Mouse (Mus musculus): ENCODE results near the gene Aes.
A peak's percentile ranks its signal among the peaks of the same experiment; 100 is the strongest.

The Aes gene

DNA sequence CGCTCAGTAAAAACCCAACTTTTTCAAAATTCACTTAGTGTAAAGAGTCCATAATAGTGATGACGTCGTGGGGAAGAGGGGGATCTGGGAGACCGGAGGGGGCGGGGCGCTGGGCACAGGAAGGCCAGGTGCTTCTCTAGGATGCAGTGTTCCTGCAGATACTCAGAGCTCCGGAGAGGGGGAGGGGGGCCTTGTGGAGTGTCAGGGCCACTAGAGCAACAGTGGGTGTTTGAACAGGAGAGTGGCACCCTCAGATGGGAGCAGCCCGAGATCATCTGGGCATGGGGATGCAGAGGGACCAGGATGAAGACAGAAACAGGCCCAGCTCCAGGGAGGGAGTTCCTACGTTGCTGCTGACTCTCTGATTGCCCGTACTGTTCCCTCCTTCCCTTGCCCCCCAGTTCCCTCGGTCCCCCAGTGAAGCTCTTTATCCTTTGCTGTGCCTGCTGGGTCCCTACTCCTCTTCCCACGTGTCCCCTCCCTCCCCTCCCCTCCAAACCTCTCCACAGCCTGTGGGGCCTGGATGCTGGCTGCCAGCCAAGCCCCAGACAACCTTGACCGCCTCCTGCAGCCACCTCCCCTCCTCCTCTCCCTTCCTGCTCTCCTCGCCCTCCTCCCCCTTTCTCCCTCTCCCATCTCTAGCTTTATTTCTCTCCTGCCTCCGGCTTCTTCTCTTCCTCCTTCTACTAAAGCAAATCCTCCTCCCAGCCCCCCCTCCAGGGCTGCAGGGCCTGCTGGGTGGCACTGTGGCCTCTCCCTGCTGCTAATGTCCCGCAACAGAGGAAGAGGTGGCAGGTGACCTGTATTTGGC lies 9.3 kb downstream of the Aes start:
- no peak for DNase-seq (ENCODE audit: low spot score in 2 of 2)

DNA sequence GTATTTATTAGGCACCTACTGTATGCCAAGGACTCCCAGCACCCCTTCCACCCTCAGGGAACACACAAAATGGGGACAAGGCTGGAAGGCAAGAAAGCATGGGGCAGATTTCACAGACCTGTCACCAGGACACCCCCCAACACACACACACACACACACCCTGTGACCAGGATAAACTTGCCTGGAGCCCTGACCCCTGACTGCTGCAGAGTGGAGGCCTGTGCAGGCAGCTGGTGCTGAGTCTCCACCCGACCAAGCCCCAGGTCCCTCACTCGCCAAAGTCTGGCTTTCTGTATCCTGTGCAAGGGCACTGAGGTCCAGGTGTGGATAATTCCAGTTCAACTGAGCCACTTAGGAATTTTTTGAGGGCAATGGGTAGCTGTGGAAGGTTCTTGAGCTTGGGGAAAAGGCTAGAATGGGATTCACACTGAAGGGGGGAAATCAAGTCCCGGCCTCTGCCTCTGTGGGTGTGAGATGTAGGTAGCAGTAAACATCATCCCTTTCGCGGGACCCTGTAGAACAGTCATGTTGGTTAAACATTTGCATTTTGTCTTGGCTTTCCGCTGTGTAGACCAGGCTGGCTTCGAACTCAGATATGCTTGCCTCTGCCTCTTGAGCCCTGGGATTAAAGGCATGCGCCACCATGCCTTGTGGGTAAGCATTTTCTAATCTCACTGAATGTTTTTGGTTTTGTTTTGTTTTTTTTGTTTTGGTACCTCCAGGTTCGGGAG lies 10.4 kb downstream of the Aes start:
- no peak for DNase-seq (ENCODE audit: low spot score in 2 of 2)

DNA sequence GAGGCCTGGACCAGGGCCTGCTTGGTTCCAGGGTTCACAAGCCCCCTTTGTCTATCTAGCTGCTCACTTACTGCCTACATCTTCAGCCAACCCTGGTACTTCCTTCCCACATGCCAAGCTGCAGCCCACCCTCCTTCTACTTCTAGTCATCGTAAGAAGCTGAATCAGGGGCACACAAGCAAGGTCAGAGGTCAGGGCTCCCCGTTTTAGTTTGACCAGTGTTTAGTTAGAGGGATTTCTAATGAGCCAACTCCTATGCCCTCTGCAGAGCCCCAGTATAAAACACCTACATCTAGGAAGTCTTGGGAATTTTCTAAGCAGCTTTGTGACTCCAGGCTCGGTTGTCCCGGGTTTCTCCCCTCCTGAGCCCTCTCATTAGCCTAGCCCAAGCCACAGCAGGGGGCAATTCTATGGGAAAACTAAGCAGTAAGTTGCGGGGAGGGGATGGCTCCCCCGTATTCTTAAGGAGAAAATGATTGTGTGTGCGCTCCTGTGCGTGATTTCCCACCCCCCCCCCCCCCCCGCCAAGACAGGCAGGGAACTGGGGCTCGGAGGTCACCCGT lies 11.0 kb downstream of the Aes start:
- no peak for DNase-seq (ENCODE audit: low spot score in 2 of 2)

DNA sequence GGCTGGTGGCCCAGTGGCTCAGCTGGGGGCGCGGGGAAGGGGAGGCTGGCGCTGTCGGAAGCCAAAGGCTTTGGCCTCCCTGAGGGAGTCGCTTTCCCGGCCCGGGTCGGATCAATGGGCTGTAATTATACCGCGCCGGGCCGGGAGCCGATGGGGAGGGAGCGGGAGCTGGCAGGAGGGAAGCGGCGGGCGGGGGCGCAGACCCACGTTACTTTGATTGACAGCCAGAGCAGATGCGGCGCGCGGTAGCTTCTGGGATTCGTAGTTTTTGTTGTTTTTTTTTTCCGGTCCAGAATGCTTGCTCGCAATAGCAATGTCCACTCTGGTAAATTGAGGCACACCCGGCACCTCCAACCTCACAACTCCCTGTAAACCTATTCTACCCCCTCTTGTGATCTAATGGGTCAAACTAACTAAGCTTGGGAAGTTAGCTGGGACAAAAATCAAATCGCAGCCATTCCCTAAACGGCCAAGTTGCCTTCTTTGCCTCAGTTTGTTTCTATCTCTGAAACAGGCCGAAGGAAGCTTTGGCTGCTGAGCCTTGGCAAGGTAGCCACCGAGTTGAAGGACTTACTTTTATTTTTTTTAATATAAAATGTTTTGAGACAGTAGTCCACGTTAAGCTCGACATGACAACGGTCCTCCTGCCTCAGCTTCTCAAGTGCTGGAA lies 11.7 kb downstream of the Aes start:
- peak; percentile 67 to 84 for DNase-seq (ENCODE audit: low spot score in 2 of 2)

DNA sequence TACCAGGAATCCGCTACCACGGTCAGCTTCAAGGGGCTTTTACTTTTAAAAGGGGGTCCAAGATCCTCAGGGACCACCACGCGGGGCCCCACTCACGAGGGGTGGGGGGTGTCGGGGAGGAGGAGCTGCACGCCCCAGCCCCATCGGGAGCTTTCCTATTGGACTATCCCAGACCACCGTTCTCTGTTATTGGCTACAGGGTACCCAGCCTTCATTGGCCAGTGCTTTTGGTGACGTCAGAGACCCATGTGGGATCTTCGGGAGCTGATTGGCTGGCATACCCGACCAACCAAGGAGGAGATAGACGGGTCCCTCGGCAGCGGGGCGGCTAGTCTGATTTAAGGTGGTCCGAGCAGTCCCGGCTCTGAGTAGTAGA lies 12.2 kb downstream of the Aes start:
- peak; percentile 79 to 92 for DNase-seq (ENCODE audit: low spot score in 2 of 2)

DNA sequence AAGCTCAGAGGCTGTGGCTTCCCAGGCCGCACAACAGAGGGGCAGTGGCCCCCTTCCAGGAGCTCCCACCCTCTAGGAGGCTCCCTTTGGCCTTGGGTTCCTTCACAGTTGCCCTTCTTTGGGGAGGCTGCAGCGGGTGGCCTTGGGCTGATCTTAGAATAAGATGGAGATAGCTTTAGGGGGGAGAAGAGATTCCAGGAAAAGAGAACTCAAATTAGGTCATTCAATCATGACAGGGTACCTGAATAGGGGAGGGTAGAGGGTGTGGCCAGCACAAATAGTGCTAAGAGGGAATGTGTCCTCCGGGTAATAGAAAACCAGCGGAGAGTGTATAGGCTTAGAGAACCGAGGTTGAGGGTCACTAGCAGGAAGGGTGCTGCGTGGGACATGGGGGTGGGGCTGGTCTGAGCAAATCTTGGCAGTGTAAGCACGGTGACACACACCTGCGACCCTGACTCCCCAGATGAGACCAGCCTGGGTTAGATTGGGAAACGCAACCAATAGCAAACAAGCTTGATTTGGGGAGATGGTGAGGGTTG lies 12.9 kb downstream of the Aes start:
- no peak for DNase-seq (ENCODE audit: low spot score in 2 of 2)

DNA sequence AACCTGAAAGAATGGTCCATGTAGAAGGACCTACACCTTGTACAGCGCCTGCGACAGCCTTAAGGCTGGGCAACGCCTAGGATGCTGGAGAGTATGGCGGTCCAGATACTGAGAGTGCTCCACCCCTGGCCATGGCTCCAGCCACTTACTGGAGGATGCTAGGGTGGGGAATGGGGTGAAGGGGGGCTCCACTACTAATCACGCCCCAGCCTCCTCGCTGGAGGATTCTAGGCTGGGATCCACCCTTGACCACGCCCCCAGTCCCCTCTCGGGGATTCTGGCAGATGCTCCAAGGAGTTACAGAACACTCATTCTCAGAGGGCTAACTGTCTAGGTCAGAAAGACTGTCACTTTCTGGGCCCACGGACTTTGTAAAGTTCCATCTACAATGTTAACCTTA lies 13.7 kb downstream of the Aes start:
- DNase-seq (ENCODE audit: low spot score in 2 of 2): peak in 1 of 2 experiments; percentile 40

DNA sequence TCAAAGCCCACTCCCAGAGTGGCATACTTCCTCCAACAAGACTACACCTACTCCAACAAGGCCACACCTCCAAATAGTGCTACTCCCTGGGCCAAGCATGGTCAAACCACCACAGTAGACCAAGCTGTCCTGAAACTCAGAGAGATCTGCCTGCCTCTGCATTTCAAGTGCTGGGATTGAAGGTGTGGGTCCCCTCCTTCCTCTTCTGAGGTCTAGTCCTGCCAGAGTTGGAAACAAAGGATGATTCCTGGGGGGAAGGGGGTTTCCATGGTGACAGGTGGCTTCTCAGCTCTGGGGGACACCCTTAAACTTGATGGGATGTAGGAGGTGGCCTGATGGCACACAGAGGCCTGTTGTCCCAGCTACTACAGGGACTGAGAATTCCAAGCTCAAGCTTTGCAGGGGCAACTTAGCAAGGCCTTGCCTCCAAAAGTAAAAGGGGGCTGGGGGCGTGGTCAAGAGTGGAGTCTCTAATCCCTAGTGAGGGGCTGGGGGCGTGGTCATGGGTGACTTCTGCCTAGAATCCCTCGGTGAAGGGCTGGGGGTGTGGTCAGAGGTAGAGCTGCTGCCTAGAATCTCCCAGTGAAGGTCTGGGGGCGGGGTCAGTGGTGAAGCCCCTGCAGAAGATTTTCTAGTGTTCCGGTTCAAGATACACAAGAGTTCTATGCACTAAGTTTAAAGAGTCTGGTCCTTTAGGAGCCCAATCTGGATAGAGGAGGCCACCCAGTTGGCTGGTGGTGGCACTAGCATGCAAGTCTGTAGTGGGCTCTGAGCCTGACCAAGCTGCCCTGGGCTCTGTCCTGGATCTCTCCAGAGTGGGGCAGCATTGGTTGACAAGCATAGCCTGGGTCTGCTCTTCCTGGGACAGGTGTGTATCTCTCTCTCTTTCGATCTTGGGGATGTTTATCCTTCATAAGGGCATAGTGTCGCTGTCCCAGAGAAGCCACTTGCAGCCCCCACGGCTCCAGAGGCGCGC lies 15.1 kb downstream of the Aes start, which contains the start of gene Tle2:
Gene Tle2, plus strand, starts transcription at position 481 of the 976 bp plus-strand sequence.
- DNase-seq (ENCODE audit: low spot score in 2 of 2): peak in 1 of 2 experiments; percentile 40

DNA sequence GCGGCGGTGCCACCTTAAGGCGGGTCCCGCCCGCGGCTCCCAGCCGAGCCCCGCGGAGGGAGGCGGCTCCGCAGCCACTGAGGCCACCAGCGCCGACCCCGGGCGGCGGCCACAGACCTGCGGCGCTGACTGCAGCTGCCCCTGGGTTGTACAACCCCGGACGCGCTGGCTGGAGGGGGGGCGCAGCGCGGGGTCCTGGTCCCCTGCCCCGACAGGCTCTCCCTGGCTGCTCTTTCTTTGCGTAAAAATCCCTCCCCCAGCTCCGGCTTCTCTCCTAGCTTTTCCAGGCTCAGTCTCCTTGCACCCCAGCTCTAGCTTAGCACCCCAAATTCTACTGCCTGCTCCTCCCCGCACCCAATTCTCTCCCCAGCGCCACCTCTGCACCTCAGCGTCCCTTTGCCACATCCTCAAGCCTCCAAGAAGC lies 15.9 kb downstream of the Aes start:
- no peak for DNase-seq (ENCODE audit: low spot score in 2 of 2)

DNA sequence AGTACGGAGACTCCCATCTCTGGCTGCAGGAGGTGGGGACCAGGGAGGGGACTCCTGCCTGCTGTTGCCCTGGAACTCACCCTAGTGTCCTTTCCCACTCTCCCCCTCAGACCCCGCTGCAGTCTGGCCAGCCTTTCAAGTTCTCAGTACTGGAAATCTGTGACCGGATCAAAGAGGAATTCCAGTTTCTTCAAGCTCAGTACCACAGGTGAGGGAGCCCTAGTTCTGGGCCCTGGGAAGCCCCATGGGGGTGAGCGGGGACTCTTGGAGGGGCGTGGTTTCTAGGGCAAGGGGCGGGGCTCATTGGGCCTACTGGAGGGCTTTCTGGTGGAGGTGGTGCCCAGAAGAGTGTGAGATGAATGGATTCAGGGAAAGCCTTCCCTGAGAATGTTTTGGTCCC lies 16.4 kb downstream of the Aes start:
- DNase-seq (ENCODE audit: low spot score in 2 of 2): peak in 1 of 2 experiments; percentile 40

DNA sequence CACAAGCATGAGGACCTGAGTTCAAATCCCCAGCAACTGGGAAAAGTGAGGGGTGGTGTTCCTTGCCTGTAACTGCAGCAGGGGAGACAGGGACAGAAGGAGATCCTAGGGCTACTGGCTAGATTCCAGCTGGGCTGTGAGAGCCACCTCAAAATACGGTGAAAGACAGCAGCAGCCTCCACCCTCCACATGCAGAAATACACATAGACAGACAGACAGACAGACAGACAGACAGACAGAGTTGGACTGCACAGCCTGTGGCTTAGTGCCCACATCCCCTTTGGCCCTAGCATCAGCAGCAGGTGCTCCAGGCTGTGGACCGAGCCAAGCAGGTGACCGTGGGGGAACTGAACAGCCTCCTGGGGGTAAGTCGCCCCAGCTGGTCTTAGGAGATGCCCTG lies 20.7 kb downstream of the Aes start:
- no peak for DNase-seq (ENCODE audit: low spot score in 2 of 2)

DNA sequence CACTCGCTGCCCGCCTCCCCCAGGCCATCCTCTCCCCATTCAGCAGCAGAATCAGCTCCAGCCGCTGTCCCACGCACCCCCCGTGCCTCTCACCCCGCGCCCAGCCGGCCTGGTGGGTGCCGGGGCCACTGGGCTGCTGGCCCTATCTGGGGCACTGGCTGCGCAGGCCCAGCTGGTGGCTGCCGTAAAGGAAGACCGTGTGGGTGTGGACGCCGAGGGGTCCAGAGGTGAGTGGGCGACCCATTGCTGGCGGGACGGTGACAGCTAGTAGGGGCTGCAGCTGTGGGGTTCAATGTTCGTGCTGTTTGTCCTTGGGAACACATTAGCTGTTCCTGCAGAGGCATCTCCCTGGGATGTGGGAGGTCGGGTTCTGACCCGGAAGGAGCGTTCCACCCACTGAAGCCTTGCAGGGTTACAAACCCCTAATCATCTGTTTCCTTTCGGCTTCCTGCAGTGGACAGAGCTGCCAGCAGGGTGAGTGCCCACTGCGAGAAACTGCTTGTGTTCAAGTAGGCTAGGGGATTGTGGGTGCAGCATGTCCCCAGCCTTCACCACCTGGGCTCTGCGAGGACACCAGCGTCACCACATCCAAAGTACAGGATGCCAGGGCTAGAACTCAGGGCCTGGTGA lies 21.3 kb downstream of the Aes start:
- DNase-seq (ENCODE audit: low spot score in 2 of 2): peak in 1 of 2 experiments; percentile 59

DNA sequence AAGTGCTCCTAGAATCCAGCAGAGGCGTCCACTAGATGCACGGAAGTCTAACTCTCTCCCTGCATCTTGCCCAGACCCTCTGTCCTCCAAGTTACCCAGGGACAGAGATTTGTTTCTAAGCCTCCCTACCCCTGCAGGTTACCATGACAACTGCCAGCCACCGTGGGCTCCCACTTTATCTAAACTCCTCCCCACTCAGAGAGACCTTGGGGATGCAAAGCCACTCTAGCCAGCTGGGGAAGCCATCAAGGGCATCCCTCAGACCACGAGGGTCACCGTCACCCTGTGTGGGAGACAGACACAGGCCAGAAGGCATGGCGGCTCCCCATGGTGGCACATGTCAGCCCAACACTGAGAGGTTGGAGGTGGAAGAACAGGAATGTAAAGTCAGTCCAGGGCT lies 24.1 kb downstream of the Aes start:
- no peak for DNase-seq (ENCODE audit: low spot score in 2 of 2)

DNA sequence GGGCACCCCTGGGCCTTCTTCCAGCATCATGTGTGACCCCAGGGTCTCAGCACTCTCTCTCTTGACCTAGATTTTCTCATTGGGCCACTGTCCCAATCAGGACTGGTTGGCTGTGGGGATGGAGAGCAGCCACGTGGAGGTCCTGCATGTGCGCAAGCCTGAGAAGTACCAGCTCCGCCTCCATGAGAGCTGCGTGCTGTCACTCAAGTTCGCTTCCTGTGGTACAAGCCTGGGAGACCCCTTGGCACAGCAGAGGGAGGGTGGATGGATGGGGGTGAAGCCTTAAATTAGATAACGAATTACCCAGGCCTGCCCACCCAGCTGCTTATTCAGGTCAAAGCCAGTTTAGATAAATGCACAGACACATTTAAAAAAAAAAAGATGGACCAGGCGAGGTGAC lies 29.5 kb downstream of the Aes start:
- DNase-seq (ENCODE audit: low spot score in 2 of 2): no peak

DNA sequence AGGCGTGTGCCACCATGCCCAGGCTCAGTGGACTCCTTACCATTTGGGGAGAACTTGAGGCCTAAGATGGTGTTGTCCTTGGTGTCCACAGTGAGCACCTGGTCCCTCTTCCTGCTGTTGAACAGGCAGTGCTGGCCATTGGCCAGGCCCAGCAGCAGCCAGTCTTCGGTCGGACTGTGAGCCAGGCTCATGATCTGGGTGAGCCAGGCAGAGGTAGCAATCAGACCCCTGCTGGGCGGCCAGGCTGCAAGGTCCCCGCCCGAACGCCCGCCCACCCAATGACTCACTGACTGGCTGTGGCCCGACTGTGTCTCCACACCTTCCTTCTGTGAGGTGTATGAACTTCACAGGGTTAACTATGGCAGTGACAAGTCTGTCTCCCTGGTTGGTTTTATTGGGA lies 32.6 kb downstream of the Aes start:
- DNase-seq (ENCODE audit: low spot score in 2 of 2): no peak

DNA sequence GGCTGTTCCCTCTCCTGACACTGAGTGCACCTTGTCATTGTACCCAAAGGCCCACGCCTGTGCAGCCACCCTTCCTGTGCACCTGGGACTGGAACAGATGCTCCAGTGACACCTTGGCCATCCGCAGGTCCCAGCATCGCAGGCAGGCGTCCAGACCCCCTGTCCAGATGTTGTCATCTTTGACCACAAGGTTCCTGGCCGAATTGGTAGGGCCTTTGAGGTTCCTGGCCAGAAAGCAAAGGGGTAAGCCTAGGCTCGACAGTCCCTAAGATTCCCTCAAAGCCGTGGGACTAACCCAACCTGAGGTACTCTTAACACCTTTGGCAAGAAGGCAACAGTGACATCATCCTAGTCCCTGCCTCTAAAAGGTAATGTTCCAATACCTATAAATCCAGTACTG lies 33.3 kb downstream of the Aes start:
- DNase-seq (ENCODE audit: low spot score in 2 of 2): no peak

DNA sequence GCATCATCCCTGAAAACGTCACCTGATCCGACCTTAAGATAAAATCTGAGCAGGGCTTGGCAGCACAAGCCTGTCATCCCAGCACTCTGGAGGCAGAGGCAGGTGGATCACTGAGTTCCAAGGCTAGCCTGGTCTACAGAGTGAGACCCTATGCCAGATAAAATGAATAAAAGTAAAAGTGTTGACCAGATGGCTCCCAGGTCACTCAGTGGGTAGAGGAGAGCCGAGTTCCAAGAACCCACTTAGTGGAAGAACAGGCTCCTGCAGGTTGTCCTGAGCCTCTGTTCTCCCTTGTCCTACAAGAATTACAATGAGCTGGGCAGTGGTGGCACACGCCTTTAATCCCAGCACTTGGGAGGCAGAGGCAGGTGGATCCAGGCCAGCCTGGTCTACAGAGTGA lies 33.9 kb downstream of the Aes start:
- no peak for DNase-seq (ENCODE audit: low spot score in 2 of 2)

DNA sequence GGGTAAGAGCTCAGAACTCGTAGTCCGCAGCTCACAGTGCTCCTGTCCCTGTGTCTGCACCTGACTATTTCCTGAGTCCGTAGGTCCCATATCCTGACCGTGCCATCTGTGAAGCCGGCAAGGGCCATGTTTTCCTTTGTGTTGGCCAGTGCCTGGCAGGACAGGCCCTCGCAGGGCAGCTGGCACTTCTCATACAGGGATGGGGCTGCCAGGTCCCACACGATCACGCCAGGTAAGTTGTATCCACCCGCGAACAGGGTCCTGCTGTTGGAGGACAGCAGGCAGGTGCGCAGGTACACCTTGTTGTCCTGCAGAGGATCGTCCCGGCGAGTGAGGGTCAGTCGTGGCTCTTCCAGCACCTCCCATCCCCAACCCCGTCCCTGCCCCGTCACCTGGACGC lies 34.6 kb downstream of the Aes start:
- no peak for DNase-seq (ENCODE audit: low spot score in 2 of 2)

DNA sequence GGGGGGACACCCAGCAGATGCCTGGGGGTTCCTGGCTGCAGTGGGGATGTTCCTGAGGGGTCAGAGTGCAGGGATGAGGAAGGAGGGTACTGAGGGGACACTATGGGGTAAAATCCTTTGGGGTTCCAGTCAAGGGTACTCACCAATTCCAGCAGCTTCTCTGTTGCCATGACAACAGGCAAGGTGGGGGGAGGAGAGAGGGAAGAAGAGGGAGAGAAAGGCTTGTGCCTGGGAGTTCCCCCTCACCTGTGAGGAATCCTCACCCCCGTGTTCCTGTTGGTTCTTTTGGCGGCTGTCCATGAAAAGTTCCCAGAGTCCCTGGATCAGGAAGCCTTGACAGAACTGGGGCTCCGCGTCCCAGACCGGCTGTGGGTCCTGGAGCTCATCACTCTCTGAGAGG lies 36.3 kb downstream of the Aes start:
- no peak for DNase-seq (ENCODE audit: low spot score in 2 of 2)

DNA sequence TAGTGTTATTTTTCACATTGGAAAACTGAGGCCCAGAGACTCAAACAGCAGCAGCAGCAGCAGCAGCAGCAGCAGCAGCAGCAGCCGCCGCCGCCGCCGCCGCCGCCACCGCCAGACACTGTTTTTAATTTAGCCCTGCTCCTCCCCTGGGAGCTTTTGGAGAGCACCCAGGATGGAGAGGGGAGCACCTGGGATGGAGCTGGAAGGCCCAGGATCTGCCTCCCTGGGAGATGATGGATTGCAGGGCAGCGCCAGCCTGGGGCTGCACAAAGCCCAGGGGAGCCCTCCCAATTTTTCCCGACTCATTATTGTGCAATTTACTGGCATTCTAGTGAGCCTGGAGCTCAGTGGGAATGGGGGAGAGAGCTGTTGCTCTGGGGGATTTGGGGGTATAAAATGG lies 37.3 kb downstream of the Aes start:
- no peak for DNase-seq (ENCODE audit: low spot score in 2 of 2)

Measured in spleen, postnatal 10 days (tissue).